In the genomic region with DNA sequence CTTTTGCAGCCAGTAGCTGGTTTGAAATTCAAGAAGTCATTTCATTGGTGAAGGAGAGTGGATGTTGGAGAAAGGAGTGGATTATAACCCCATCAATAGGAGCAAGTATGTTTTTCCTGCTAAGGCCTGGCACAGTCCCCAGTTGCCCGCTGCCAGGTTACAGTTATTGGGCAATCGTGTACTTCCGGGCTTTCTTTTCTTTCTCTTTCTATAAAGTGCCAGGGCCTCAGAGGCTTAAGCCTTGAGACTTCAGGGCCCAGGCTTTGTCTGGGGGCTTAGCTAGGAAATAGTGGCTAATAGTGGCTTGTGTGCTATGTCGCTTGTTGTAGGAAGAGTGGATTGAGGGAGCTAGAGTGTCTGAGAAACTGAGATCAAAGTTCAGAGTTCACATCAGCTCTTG, we compare ENCODE assay signal across 9 mouse cellular contexts. TPM values are rescaled to one million over a fixed set of nuclear protein-coding genes. Genes with fewer than 3 reads are reported as not detected.
DNase-seq lines count a peak whose midpoint lies in the region; ATAC-seq lines count a peak whose summit lies in the region.
"Had no signal": no experiment of that assay in that cellular context is flagged by ENCODE, and none has a peak within 500 bp of the region (broad histone marks: within the 10 kb centered on the region; RNA-seq: fewer than 3 reads in every experiment).

No protein-coding gene starts in this region.

- no peaks in the 10 kb centered on the region for H3K9me3 ChIP-seq in forebrain, embryonic 16.5 days (ENCODE audit: control insufficient read depth, low read length)
- no peaks in the 10 kb centered on the region for H3K9me3 ChIP-seq in liver, embryonic 13.5 days (replicated peaks)
- H3K9me3 ChIP-seq in neural tube, embryonic 13.5 days = no peaks in the 10 kb centered on the region

- H3K9ac ChIP-seq in forebrain, embryonic 16.5 days (replicated peaks; ENCODE audit: low read depth, low read length) = peak overlapping the region; percentile 1; the same call in 1 of the 2 replicates
- H3K9ac ChIP-seq in liver, embryonic 13.5 days = no peak overlapping the region
- peak overlapping the region; percentile 85 for H3K9ac ChIP-seq in neural tube, embryonic 13.5 days

- H3K4me2 ChIP-seq in forebrain, embryonic 16.5 days (ENCODE audit: low read length) = peak overlapping the region; percentile 88
- H3K4me2 ChIP-seq in liver, embryonic 13.5 days = peak overlapping the region; percentile 76
- H3K4me2 ChIP-seq in neural tube, embryonic 13.5 days = peak overlapping the region; percentile 91

- peak overlapping the region; percentile 49 for H3K27ac ChIP-seq in forebrain, embryonic 16.5 days (ENCODE audit: low read length)
- H3K27ac ChIP-seq in liver, embryonic 13.5 days = no peak overlapping the region
- peak overlapping the region; percentile 80 for H3K27ac ChIP-seq in neural tube, embryonic 13.5 days (replicated peaks)

- H3K4me3 ChIP-seq in forebrain, embryonic 16.5 days (replicated peaks; ENCODE audit: low read length) = peak overlapping the region; percentile 73
- H3K4me3 ChIP-seq in liver, embryonic 13.5 days (replicated peaks) = peak overlapping the region; percentile 61
- peak overlapping the region; percentile 75 for H3K4me3 ChIP-seq in neural tube, embryonic 13.5 days

- peak; percentile 53 for DNase-seq in ovary, postnatal 36 days (ENCODE audit: low spot score)
- DNase-seq in ovary, adult 18-20 months (ENCODE audit: low spot score) = no peak
- no peak for DNase-seq in liver, embryonic 13.5 days
- DNase-seq in MN1 (ENCODE audit: low spot score) = no peak
- DNase-seq in gastrocnemius, adult 8-10 months (ENCODE audit: low spot score in 2 of 2) = no peak
- DNase-seq in embryo, embryonic 11 days = no peak

- H3K27me3 ChIP-seq in forebrain, embryonic 16.5 days (replicated peaks; ENCODE audit: control insufficient read depth, insufficient read depth, low read length) = no peaks in the 10 kb centered on the region
- peaks cover 60% of the 10 kb centered on the region for H3K27me3 ChIP-seq in liver, embryonic 13.5 days
- peaks cover 5% of the 10 kb centered on the region for H3K27me3 ChIP-seq in neural tube, embryonic 13.5 days

- no peaks in the 10 kb centered on the region for H3K36me3 ChIP-seq in forebrain, embryonic 16.5 days (ENCODE audit: control insufficient read depth, insufficient read depth)
- no peaks in the 10 kb centered on the region for H3K36me3 ChIP-seq in liver, embryonic 13.5 days
- H3K36me3 ChIP-seq in neural tube, embryonic 13.5 days = no peaks in the 10 kb centered on the region

- H3K4me1 ChIP-seq in forebrain, embryonic 16.5 days (replicated peaks; ENCODE audit: control insufficient read depth, insufficient read depth, low read length) = peaks cover 42% of the 10 kb centered on the region
- peaks cover 40% of the 10 kb centered on the region for H3K4me1 ChIP-seq in liver, embryonic 13.5 days (replicated peaks)
- peaks cover 68% of the 10 kb centered on the region for H3K4me1 ChIP-seq in neural tube, embryonic 13.5 days (replicated peaks)

- ATAC-seq in forebrain, embryonic 16.5 days = peak; percentile 14; the same call in 1 of the 2 replicates
- ATAC-seq in liver, embryonic 13.5 days (ENCODE audit: low read depth) = no peak
- ATAC-seq in neural tube, embryonic 13.5 days (ENCODE audit: low read depth) = no peak

- WGBS in forebrain, embryonic 16.5 days = 7% methylated on average over 4 of the region's 4 CpGs
- WGBS in liver, embryonic 13.5 days (ENCODE audit: insufficient replicate concordance) = 73% methylated on average over 4 of the region's 4 CpGs
- WGBS in neural tube, embryonic 13.5 days = 19% methylated on average over 4 of the region's 4 CpGs

RNA-seq across cellular contexts. Expression of gene Nuak2, which starts 1.5 kb away (rescaled TPM):
- polyA plus RNA-seq in forebrain, embryonic 16.5 days (2015; fragmentation: Nextera tagmentation; extraction: Ambion mirVana) = 13.3 and 13.4 TPM in 2 replicates
- polyA plus RNA-seq in liver, embryonic 13.5 days (2015; fragmentation: Nextera tagmentation; extraction: Ambion mirVana) = 1.6 and 1.8 TPM in 2 replicates
- 9.0 and 10.5 TPM in 2 replicates for polyA plus RNA-seq in neural tube, embryonic 13.5 days (2015; fragmentation: Nextera tagmentation; extraction: Ambion mirVana)
- under 1 TPM; 0.45 to 0.94 (median 0.52) TPM for total RNA-seq in gastrocnemius, adult 8-10 months (2022)

RNA-seq across cellular contexts. Expression of gene Klhdc8a, which starts 19.0 kb away (rescaled TPM):
- polyA plus RNA-seq in forebrain, embryonic 16.5 days (2015; fragmentation: Nextera tagmentation; extraction: Ambion mirVana) = 2.7 and 3.4 TPM in 2 replicates
- polyA plus RNA-seq in liver, embryonic 13.5 days (2015; fragmentation: Nextera tagmentation; extraction: Ambion mirVana) = 0.03 and 0.06 TPM in 2 replicates
- 4.6 and 6.1 TPM in 2 replicates for polyA plus RNA-seq in neural tube, embryonic 13.5 days (2015; fragmentation: Nextera tagmentation; extraction: Ambion mirVana)
- total RNA-seq in gastrocnemius, adult 8-10 months (2022) = under 1 TPM; 0.07 to 0.32 (median 0.17) TPM
- total RNA-seq: neutrophil, adult 5-6 weeks had no signal
